Mouse (Mus musculus): ENCODE measurements around the gene Chil1. TPM values are rescaled to one million over a fixed set of nuclear protein-coding genes. Genes with fewer than 3 reads are reported as not detected.

Chil1 gene
- polyA plus RNA-seq, 1 experiment from 2014 or later = 0.77 TPM

DNA sequence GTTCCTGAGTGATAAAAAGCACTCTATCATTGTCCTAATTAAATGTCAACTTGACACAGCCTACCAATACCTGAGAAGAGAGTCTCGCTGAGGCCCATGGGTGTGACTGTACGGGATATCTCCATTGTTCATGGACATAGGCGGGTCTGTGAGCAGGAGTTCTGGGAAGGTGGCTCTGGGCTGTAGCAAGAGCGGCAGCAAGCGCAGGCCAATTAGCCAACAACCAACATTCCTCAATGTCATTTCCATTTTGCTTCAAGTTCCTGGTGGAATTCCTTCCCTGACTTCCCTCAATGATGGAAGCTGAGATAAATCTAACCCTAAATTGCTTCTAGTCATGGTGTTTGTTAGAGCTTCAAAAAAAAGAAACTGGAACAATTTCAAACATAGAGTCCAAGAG lies 4.0 kb upstream of the Chil1 start:
- no peaks in the 10 kb centered on the region for H3K9me3 ChIP-seq (replicated peaks)
- H3K27me3 ChIP-seq = no peaks in the 10 kb centered on the region
- whole genome bisulfite sequencing = 85% methylated on average over 5 of the region's 5 CpGs
- no peak overlapping the region for H3K4me2 ChIP-seq
- H3K9ac ChIP-seq = no peak overlapping the region
- no peak overlapping the region for H3K4me3 ChIP-seq
- H3K36me3 ChIP-seq = no peaks in the 10 kb centered on the region
- ATAC-seq (replicated peaks; ENCODE audit: insufficient number of reproducible peaks, insufficient read depth, low FRiP score, low read depth) = no peak
- no peak overlapping the region for H3K27ac ChIP-seq
- H3K4me1 ChIP-seq (replicated peaks) = no peaks in the 10 kb centered on the region

GRCm38 (mm10) chr1:134184089-134184488 lies 2.1 kb downstream of the Chil1 start:
- H3K4me2 ChIP-seq = no peak overlapping the region
- H3K4me1 ChIP-seq (replicated peaks) = no peaks in the 10 kb centered on the region
- H3K9ac ChIP-seq = no peak overlapping the region
- no peak overlapping the region for H3K27ac ChIP-seq
- no peaks in the 10 kb centered on the region for H3K9me3 ChIP-seq (replicated peaks)
- 80% methylated on average over 4 of the region's 4 CpGs for WGBS
- no peaks in the 10 kb centered on the region for H3K36me3 ChIP-seq
- ATAC-seq (replicated peaks; ENCODE audit: insufficient number of reproducible peaks, insufficient read depth, low FRiP score, low read depth) = no peak
- H3K4me3 ChIP-seq = no peak overlapping the region
- H3K27me3 ChIP-seq = peaks cover 3% of the 10 kb centered on the region; the same call in 1 of the 2 replicates

DNA sequence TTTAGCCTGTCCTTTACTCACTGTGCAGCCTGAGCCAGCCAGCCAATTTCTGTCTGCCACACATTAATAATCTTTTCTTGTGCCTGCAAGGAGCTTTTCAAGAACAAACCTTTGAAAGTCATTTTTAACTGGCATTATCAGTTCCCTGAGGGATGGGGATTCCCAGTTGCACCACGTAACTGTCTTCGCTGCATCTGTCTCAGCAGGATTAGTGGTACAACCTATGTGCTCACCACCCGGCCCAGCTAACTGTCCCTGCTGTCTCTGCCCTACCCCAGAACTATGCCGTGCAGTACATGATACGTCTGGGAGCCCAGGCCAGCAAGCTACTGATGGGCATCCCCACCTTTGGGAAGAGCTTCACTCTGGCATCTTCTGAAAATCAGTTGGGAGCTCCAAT lies 6.2 kb downstream of the Chil1 start:
- no peak for ATAC-seq (replicated peaks; ENCODE audit: insufficient number of reproducible peaks, insufficient read depth, low FRiP score, low read depth)
- Histone ChIP-seq H3K9ac (no peak overlapping the region), H3K4me1 (replicated peaks) (peaks cover 8% of the 10 kb centered on the region), H3K9me3 (replicated peaks) (no peaks in the 10 kb centered on the region), H3K27me3 (peaks cover 8% of the 10 kb centered on the region; the same call in 1 of the 2 replicates), H3K4me3 (no peak overlapping the region), H3K27ac (no peak overlapping the region), H3K36me3 (no peaks in the 10 kb centered on the region), H3K4me2 (no peak overlapping the region)
- 77% methylated on average over 5 of the region's 5 CpGs for WGBS

DNA sequence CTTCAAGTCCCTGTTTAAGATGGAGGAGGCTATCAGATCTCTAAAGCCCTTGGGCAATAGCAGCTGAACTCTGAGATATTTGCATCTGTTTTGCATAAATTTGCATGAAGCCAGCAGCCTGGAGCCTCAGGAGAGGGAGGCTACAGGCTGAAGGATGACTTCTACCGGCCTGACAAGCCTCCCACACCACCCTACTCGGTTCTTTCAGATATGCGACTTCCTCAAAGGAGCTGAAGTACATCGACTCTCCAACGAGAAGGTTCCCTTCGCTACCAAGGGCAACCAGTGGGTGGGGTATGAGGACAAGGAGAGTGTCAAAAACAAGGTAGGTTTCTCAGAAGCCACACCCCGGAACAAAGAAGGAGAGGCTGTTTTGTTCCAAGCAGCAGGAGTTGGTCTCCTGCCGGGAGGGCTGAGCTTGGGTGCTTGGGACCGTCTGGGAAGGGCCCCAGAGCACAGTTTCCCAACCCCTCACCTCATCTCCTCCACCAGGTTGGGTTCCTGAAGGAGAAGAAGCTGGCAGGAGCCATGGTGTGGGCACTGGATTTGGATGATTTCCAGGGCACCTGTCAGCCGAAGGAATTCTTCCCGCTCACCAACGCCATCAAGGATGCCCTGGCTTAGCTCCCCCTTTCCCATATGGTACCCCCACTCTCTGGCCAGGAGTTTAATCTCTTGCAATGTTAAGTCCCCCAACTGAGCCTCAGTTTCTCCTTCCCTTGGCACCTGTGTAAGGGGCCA lies 7.2 kb downstream of the Chil1 start:
- 27% methylated on average over 12 of the region's 12 CpGs for WGBS
- Histone ChIP-seq H3K27me3 (peaks cover 8% of the 10 kb centered on the region; the same call in 1 of the 2 replicates), H3K27ac (no peak overlapping the region), H3K4me3 (no peak overlapping the region), H3K36me3 (no peaks in the 10 kb centered on the region), H3K4me1 (replicated peaks) (peaks cover 17% of the 10 kb centered on the region), H3K4me2 (no peak overlapping the region), H3K9me3 (replicated peaks) (no peaks in the 10 kb centered on the region), H3K9ac (no peak overlapping the region)
- no peak for ATAC-seq (replicated peaks; ENCODE audit: insufficient number of reproducible peaks, insufficient read depth, low FRiP score, low read depth)

GRCm38 (mm10) chr1:134191192-134191591 lies 9.2 kb downstream of the Chil1 start:
- 77% methylated on average over 5 of the region's 5 CpGs for WGBS
- Histone ChIP-seq H3K27me3 (peaks cover 8% of the 10 kb centered on the region; the same call in 1 of the 2 replicates), H3K4me1 (replicated peaks) (peaks cover 38% of the 10 kb centered on the region), H3K4me2 (no peak overlapping the region), H3K27ac (no peak overlapping the region), H3K4me3 (no peak overlapping the region), H3K9me3 (replicated peaks) (no peaks in the 10 kb centered on the region), H3K36me3 (no peaks in the 10 kb centered on the region), H3K9ac (no peak overlapping the region)
- ATAC-seq (replicated peaks; ENCODE audit: insufficient number of reproducible peaks, insufficient read depth, low FRiP score, low read depth) = no peak

DNA sequence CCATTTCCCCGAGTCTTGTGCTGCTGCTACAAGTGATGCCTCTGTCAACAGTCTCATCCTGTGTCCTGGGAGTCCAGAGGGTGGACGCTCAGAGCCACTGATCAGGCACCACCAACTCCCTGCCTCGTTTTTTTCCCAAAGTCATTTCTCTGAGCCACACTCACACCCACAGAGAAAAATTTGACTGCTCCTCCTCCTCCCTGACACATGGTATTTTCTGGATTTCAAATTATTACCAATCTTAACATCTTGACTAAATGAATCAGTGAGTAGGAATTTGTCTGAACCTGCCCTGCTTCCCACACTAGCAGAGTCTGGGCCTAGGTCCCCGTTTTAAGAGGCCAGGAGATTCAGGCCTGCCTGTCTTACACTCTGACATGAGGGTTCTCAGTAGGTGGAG lies 10.0 kb downstream of the Chil1 start:
- WGBS = 43% methylated on average over 4 of the region's 4 CpGs
- peaks cover 40% of the 10 kb centered on the region for H3K4me1 ChIP-seq (replicated peaks)
- no peak overlapping the region for H3K27ac ChIP-seq
- no peak for ATAC-seq (replicated peaks; ENCODE audit: insufficient number of reproducible peaks, insufficient read depth, low FRiP score, low read depth)
- H3K36me3 ChIP-seq = no peaks in the 10 kb centered on the region
- peaks cover 8% of the 10 kb centered on the region; the same call in 1 of the 2 replicates for H3K27me3 ChIP-seq
- no peak overlapping the region for H3K4me2 ChIP-seq
- no peaks in the 10 kb centered on the region for H3K9me3 ChIP-seq (replicated peaks)
- H3K4me3 ChIP-seq = no peak overlapping the region
- no peak overlapping the region for H3K9ac ChIP-seq

- Histone ChIP-seq H3K27me3 (peaks cover 8% of the 10 kb centered on the region; the same call in 1 of the 2 replicates), H3K9me3 (replicated peaks) (no peaks in the 10 kb centered on the region), H3K9ac (no peak within 1 kb of the TSS), H3K36me3 (no peaks in the 10 kb centered on the region), H3K4me2 (no peak within 1 kb of the TSS), H3K4me1 (replicated peaks) (peaks cover 40% of the 10 kb centered on the region), H3K4me3 (no peak within 1 kb of the TSS), H3K27ac (no peak within 1 kb of the TSS)
- no peak for ATAC-seq (replicated peaks; ENCODE audit: insufficient number of reproducible peaks, insufficient read depth, low FRiP score, low read depth)
- 85% methylated on average over 1 of the region's 1 CpGs for WGBS
These were observed 11.2 kb downstream of the Chil1 start, which contains the start of gene Mybph for GRCm38 (mm10) chr1:134193126-134193525. Mybph (plus strand) TSS chr1:134193448.

DNA sequence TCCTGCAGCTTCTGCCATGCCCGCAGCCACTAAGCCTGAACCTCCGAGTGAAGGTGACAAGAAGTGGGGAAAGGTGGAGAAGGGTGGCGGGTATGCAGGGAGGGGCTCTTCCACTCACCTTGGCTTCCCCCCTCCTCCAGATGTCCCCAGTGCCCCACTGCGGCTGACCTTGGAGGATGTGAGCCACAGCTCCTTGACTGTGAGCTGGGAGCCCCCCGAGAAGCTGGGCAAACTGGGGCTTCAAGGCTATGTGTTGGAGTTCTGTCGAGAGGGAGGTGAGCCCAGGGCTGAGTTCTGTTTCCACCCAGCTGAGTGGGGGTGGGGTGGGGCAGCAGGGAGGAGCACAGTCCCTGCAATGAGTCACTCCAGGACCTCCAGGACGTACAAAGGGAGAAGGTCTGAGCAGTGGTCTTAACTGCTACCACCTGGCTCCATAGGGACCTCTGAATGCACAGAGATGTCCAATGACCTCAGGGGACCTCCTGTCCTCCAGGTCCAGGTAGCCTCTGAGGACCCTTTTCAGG lies 11.8 kb downstream of the Chil1 start:
- ATAC-seq (replicated peaks; ENCODE audit: insufficient number of reproducible peaks, insufficient read depth, low FRiP score, low read depth) = no peak
- H3K27me3 ChIP-seq = peaks cover 5% of the 10 kb centered on the region; the same call in 1 of the 2 replicates
- 46% methylated on average over 7 of the region's 7 CpGs for WGBS
- no peak overlapping the region for H3K27ac ChIP-seq
- peaks cover 40% of the 10 kb centered on the region for H3K4me1 ChIP-seq (replicated peaks)
- H3K9ac ChIP-seq = no peak overlapping the region
- no peaks in the 10 kb centered on the region for H3K9me3 ChIP-seq (replicated peaks)
- H3K36me3 ChIP-seq = no peaks in the 10 kb centered on the region
- no peak overlapping the region for H3K4me2 ChIP-seq
- H3K4me3 ChIP-seq = no peak overlapping the region

GRCm38 (mm10) chr1:134194298-134195022 lies 12.5 kb downstream of the Chil1 start:
- Histone ChIP-seq H3K27ac (no peak overlapping the region), H3K4me2 (no peak overlapping the region), H3K9ac (no peak overlapping the region), H3K4me1 (replicated peaks) (peaks cover 38% of the 10 kb centered on the region), H3K4me3 (no peak overlapping the region), H3K27me3 (peaks cover 2% of the 10 kb centered on the region; the same call in 1 of the 2 replicates), H3K36me3 (no peaks in the 10 kb centered on the region), H3K9me3 (replicated peaks) (no peaks in the 10 kb centered on the region)
- no peak for ATAC-seq (replicated peaks; ENCODE audit: insufficient number of reproducible peaks, insufficient read depth, low FRiP score, low read depth)
- WGBS = 54% methylated on average over 16 of the region's 16 CpGs

DNA sequence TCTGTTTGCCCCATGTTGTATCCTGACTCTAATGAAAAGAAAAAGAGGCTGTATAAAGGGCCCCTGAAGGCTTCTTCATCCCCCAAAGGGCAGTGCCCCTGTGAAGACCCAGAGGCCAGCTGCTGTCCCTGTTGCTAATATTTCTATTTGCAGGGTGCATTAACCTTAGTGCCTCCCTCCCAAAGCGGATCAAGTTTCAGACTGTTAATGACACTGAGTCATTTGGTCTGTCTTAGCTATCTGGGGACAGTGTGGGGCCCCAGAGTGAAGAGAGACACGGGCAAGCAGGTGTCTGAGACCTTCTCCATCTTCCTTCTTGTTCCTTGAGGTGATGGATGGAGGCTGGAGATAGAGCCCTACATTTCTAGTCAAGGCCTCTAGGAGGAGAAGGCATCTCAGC lies 13.1 kb downstream of the Chil1 start:
- H3K4me3 ChIP-seq = no peak overlapping the region
- no peak for ATAC-seq (replicated peaks; ENCODE audit: insufficient number of reproducible peaks, insufficient read depth, low FRiP score, low read depth)
- 27% methylated on average over 2 of the region's 2 CpGs for WGBS
- no peak overlapping the region for H3K9ac ChIP-seq
- no peaks in the 10 kb centered on the region for H3K27me3 ChIP-seq
- H3K4me1 ChIP-seq (replicated peaks) = peaks cover 38% of the 10 kb centered on the region
- no peaks in the 10 kb centered on the region for H3K9me3 ChIP-seq (replicated peaks)
- no peak overlapping the region for H3K4me2 ChIP-seq
- no peaks in the 10 kb centered on the region for H3K36me3 ChIP-seq
- peak overlapping the region; percentile 75 for H3K27ac ChIP-seq

GRCm38 (mm10) chr1:134195571-134195970 lies 13.6 kb downstream of the Chil1 start:
- Histone ChIP-seq H3K4me2 (peak overlapping the region; percentile 10), H3K9ac (no peak overlapping the region), H3K27ac (peak overlapping the region; percentile 75), H3K4me1 (replicated peaks) (peaks cover 38% of the 10 kb centered on the region), H3K27me3 (no peaks in the 10 kb centered on the region), H3K4me3 (no peak overlapping the region), H3K9me3 (replicated peaks) (no peaks in the 10 kb centered on the region), H3K36me3 (no peaks in the 10 kb centered on the region)
- peak; percentile 14 for ATAC-seq (replicated peaks; ENCODE audit: insufficient number of reproducible peaks, insufficient read depth, low FRiP score, low read depth)
- WGBS = 13% methylated on average over 3 of the region's 3 CpGs

All from heart, embryonic 15.5 days (tissue).